Mouse (Mus musculus): ENCODE data around the gene Znfx1.
"Not testable (repeated sequence)": the region's sequence is repeated elsewhere in the genome, so short reads cannot be mapped to it uniquely, and the experiment has no call there.

Znfx1 gene

DNA sequence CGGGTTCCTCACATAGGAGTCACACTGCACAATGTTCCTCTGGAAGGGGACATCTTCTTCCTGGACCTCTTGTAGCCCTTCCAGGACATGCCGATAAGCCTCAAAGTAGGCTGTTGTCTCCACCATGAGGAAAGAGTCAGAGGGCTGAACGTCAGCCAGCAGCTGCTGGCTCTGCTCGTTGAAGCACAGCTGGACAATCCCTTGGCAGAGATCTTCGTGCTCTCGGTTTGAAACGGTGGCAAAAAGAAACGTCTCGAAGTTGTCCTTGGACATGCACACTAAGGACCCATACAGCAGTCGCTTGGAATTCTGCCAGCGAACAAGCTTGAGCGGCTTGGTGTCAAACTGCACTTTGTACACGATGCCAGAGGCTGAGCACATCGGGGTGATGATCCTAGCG lies 7.4 kb downstream of the Znfx1 start:
- in situ Hi-C loops (cut with MboI; ENCODE audit: low sequenced_read_pairs) = no loop called here

DNA sequence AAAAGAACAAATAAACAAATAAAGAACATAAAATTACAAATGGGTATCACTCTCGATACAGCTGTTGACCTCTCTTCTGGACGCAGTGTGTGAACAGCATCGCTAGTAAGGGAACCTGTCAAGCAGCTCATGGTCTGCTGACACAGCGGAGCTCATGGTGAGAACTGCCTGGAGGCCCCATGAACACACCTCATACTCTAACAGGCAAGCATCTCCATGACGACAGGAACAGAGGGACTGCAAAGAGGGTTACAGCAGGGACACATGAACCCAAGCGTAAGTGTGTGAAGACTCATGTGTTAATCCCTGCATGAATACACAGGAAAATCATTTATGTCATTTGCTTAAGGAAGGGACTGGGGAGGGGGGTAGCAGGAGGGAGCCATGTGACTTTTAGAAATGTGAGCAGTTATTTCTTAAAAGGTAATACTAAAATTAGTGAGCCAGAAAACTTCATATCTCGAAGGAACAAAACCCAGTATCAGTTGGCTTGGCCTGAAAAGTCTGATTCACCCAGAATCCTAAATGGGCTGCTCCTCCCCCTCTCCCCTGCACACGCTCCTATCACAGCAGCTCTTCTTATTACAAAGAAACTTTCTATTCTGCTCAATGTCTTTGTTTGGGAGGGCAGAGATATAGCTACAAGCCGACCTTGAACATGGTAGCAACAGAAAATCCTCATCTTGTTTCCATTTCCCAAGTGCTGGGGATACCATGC lies 9.5 kb downstream of the Znfx1 start:
- in situ Hi-C loops (cut with MboI; ENCODE audit: low sequenced_read_pairs) = no loop called here

GRCm38 (mm10) chr2:167048698-167049358 lies 14.0 kb downstream of the Znfx1 start:
- in situ Hi-C loops (cut with MboI; ENCODE audit: low sequenced_read_pairs) = no loop called here

- in situ Hi-C loops (cut with MboI; ENCODE audit: low sequenced_read_pairs) = no loop called here
Observed at GRCm38 (mm10) chr2:167048223-167048622, 14.6 kb downstream of the Znfx1 start.

GRCm38 (mm10) chr2:167043400-167044121 lies 19.3 kb downstream of the Znfx1 start:
- in situ Hi-C loops (cut with MboI; ENCODE audit: low sequenced_read_pairs) = no loop called here

- in situ Hi-C loops (cut with MboI; ENCODE audit: low sequenced_read_pairs) = no loop called here
Observed at GRCm38 (mm10) chr2:167039386-167039785, 23.4 kb downstream of the Znfx1 start.

GRCm38 (mm10) chr2:167038716-167039115 lies 24.1 kb downstream of the Znfx1 start:
- in situ Hi-C loops (cut with MboI; ENCODE audit: low sequenced_read_pairs) = no loop called here

GRCm38 (mm10) chr2:167038297-167038696 lies 24.5 kb downstream of the Znfx1 start:
- in situ Hi-C loops (cut with MboI; ENCODE audit: low sequenced_read_pairs) = no loop called here

DNA sequence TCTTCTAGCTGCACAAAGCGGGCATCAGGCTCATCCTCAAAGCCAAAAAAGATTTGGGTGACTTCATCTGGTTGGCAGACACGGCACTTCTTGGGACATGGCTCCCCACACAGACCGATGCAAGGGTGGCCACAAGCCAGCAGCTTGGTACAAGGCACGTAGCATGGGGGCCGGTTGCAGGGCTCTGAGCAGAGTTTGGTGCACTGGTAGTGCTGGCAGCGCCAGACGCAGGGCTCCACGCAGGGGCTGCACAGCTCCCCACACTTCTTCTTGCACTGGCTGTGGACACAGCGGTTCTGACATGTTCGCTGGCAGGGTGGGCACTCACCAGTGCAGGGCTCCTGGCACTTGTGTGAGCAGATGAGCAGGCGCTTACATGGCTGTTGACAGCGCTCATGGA lies 25.1 kb downstream of the Znfx1 start:
- in situ Hi-C loops (cut with MboI; ENCODE audit: low sequenced_read_pairs) = no loop called here

DNA sequence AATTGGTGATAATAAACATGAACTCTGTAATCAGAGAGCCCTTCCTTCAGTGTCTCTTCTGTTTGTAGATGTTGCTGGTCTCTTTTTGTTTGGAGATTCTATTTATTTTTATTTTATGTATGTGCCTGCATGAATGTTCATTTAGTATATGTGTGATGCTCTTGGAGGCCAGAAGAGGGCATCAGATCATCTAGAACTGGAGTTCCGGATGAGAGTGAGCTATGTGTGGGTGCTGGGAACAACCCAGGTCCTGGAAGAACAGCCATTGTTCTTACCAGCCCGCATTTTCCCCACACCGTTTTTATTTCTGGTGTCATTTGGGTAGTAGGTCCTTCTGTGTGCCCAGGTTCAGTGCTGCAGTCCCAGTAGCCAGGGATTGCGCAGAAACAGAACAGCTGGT lies 32.3 kb downstream of the Znfx1 start:
- in situ Hi-C loops (cut with MboI; ENCODE audit: low sequenced_read_pairs) = no loop called here

DNA sequence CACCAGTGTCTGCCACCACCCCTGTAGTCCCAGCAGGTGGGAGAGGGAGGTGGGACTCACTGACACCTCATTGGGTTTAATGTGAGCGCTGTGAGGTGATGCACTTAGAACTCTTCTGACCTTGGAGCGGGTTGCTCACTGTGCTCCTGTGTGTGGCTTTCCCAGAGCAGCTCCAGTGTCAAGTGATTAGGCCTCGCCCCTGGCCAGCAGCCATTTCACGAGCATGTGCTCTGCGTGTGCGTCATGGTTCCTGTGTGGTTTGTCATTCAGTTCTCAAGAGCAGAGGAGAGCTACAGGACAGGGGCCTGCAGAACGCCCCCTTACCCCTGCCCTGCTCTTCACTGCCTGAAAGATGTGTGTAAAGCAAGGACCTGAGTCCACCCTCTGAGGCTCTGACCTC lies 34.3 kb downstream of the Znfx1 start:
- in situ Hi-C loops (cut with MboI; ENCODE audit: low sequenced_read_pairs) = no loop called here

- in situ Hi-C loops (cut with MboI; ENCODE audit: low sequenced_read_pairs) = no loop called here
Observed at GRCm38 (mm10) chr2:167019396-167019795, 43.4 kb downstream of the Znfx1 start.

GRCm38 (mm10) chr2:167015382-167015718 lies 47.5 kb downstream of the Znfx1 start:
- in situ Hi-C loops (cut with MboI; ENCODE audit: low sequenced_read_pairs) = no loop called here

- in situ Hi-C loops (cut with MboI; ENCODE audit: low sequenced_read_pairs) = no loop called here
Observed at GRCm38 (mm10) chr2:167014702-167015381, 48.0 kb downstream of the Znfx1 start, which contains the start of gene Ddx27. Gene Ddx27 (plus strand): TSS chr2:167015193.

DNA sequence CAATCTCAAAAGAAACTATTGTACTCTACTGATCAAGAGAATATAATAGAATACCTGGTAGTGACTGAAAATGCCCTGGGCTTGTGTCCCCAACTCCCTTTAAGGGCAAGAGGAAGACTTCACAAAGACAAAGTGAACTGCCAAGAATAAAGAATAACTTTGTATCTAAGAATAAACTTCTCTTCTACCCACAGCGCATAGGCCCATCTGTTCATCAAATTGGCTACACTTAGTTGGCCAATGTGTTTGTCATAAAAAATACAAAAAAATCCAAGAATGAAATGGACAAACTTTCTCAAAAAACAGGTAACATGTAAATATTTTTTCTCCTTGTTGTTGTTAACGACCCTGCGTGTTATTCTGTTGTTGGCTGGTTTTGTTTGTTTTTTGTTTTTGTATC lies 52.3 kb downstream of the Znfx1 start:
- in situ Hi-C loops (cut with MboI; ENCODE audit: low sequenced_read_pairs) = no loop called here

DNA sequence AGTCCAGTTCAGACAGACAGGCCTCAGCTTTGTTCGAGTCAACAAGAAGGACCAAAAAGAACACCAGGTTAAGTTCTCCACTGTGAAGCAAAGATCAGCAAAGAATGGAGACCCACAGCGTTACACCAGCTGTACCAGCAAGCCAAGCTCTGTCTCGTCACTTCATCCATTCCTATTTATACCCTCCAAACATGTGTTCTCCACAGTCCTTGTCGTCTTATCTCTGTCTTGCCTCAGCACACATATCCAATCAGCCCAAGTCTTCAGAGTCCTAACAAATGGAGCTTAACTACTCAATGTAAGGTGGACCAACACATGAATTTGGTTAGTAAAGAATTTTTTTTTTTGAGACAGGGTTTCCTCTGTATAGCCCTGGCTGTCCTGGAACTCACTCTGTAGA lies 53.3 kb downstream of the Znfx1 start:
- in situ Hi-C loops (cut with MboI; ENCODE audit: low sequenced_read_pairs) = no loop called here

GRCm38 (mm10) chr2:167007565-167007964 lies 55.2 kb downstream of the Znfx1 start:
- in situ Hi-C loops (cut with MboI; ENCODE audit: low sequenced_read_pairs) = not testable (repeated sequence)

DNA sequence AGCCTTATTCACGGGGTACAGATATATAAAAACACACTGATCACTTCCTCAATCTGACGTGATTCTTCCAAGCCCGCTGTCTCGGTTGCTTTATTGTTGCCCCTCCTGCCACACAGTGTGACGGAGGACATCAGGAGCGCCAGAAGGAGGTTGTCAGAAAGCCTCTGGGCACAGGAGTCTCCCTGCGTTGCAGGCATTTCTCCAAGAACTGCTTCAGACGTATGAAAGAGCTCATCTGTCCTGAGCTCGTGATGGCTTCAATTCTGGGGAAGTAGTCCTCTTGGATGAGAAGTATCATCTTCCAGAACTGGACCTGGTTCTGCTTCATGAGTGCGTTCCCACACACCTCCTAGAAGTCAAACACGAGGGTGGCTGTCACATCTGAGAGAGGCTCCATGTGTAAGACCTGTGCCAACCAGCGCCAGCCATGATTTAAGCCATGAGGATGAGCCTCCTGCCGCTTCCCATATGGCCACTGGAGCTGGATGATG lies 55.8 kb downstream of the Znfx1 start:
- in situ Hi-C loops (cut with MboI; ENCODE audit: low sequenced_read_pairs) = no loop called here

- in situ Hi-C loops (cut with MboI; ENCODE audit: low sequenced_read_pairs) = no loop called here
Observed at GRCm38 (mm10) chr2:167006355-167006754, 56.5 kb downstream of the Znfx1 start.

DNA sequence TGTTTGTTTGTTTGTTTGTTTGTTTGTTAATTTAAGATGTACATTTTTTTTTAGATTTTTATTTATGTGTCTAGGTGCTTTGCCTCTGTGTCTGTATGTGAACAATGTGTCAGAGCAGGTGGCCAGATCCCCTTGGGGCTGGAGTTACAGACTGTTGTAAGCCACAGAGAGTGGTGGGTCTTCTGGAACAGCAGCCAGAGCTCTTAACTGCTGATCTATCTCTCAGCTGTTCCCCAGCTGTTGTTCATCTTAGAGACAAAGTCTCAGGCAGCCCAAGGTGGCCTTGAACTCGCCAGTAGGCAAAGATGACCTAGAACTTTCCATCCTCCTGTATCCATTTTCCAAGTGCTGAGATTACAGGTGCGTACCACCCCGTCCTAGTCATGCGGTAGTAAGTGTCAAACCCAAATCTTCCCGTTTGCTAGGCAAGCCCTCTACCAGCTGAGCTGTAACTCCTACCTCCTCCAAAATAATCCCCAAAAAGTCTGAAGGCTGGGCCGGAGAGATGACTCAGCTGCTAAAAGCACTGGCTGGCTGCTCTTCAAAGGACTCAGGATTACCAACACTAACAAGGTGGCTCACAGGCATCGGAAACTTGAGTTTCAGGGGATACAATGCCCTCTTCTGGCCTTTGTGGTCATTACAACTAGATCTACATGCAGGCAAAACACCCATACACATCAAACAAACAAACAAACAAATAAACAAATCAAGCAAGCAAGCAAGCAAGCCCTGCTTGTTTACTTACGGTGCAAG lies 58.5 kb downstream of the Znfx1 start:
- in situ Hi-C loops (cut with MboI; ENCODE audit: low sequenced_read_pairs) = loop anchor here (5.0 kb wide), 1 partner anchor 47 kb away; no protein-coding TSS in a partner anchor
